Mouse (Mus musculus) left cerebral cortex, postnatal 4 days (tissue): ENCODE data around the gene Snapc5. TPM values are rescaled to one million over a fixed set of nuclear protein-coding genes. Genes with fewer than 3 reads are reported as not detected.

ENCODE experiments used
- microRNA-seq: library from miRNA; unstranded; fragments of <30 nt; microRNA quantifications from one replicate; pipeline ENCODE4 v1.2.0, GENCODE M21; 2022
- total RNA-seq, 2 experiments: library from RNA; stranded (reverse); gene quantifications; 2 replicates each; pipeline ENCODE4 v1.2.3; 2021

Gene Snapc5
- total RNA-seq, 2 experiments from 2014 or later = 18.3 to 18.8 TPM

Small RNAs within 50 kb of the gene (microRNA-seq; reads per million reads assigned to microRNA genes)
- not detected for gene Gm24106

Other genes with a start within 250 kb of the Snapc5 start
- gene Smad6, start 157.2 kb upstream of the Snapc5 start, total RNA-seq = 1 to 10 TPM; 2.0 to 2.3 TPM
- gene Lctl, start 62.1 kb upstream of the Snapc5 start, total RNA-seq = not detected
- 1 to 10 TPM; 7.9 to 8.0 TPM for gene Zwilch, start 6.2 kb upstream of the Snapc5 start, total RNA-seq
- 100 to 1,000 TPM; 735 to 744 TPM for gene Rpl4, start 5.9 kb upstream of the Snapc5 start, total RNA-seq
- gene Uchl4, start 55.9 kb downstream of the Snapc5 start, total RNA-seq = 1 to 10 TPM; 7.1 to 7.3 TPM
- gene Map2k1, start 74.4 kb downstream of the Snapc5 start, total RNA-seq = 10 to 100 TPM; 65.3 to 70.6 TPM
- 10 to 100 TPM; 25.1 to 25.2 TPM for gene Tipin, start 102.3 kb downstream of the Snapc5 start, total RNA-seq
- gene Dis3l, start 162.0 kb downstream of the Snapc5 start, total RNA-seq = 10 to 100 TPM; 29.0 to 29.5 TPM
- gene Megf11, start 206.4 kb downstream of the Snapc5 start, total RNA-seq = 1 to 10 TPM; 3.3 to 5.2 TPM